Mouse (Mus musculus): ENCODE data around the gene Adamts12.

Gene Adamts12

DNA sequence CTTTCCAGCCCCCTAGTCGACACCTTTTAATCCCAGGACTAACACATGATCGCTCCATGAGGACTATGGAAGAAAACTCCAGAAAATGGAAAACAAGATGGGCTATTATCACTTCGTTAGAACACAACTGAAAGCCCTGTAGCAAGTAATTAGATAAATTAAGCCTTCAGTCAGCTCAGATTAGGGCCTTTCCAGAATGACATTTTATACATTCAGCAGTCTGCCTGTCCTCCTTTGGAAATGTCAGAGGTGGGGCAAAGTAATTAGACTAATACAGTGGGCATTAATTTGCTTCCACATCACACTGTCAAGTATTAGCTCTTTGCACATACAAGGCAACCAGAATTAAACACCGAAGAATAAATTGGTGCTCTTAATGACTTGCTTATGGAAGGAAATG is 233.4 kb downstream of the Adamts12 start:
- no peak for DNase-seq (ENCODE audit: low spot score)

DNA sequence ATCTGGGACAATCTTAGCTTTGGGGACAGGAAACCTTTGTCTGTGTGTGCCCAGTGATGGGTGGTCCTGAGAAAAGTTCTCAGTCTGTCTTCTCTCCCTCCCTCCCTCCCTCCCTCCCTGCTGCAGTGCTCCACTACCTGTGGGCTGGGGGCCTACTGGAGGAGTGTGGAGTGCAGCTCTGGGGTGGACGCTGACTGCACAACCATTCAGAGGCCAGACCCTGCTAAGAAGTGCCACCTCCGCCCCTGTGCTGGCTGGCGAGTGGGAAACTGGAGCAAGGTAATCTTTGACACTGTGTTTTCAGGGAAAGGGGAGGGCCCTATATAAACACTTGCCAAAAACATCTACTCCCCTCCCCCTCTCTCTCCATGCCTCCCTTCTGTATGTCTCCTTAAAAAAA is 252.5 kb downstream of the Adamts12 start:
- DNase-seq (ENCODE audit: low spot score) = no peak

DNA sequence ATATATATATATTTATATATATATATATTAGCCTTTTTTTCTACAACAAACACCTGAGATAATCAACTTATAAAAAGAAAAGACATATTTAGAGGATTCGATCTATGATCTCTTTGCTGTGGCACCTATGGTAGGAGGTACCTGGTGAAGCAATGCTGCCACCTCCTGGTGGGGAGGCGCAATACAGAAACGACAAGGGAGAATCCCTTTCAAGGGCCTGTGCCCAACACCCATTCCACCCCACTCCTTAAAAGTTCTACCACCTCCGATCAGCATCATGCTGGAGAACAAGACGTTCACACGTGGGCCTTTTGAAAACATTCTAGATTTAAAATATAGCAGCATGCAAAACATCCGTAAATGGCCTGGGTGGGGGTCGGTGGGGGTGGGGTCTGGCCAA is 255.9 kb downstream of the Adamts12 start:
- DNase-seq (ENCODE audit: low spot score) = peak; percentile 29

DNA sequence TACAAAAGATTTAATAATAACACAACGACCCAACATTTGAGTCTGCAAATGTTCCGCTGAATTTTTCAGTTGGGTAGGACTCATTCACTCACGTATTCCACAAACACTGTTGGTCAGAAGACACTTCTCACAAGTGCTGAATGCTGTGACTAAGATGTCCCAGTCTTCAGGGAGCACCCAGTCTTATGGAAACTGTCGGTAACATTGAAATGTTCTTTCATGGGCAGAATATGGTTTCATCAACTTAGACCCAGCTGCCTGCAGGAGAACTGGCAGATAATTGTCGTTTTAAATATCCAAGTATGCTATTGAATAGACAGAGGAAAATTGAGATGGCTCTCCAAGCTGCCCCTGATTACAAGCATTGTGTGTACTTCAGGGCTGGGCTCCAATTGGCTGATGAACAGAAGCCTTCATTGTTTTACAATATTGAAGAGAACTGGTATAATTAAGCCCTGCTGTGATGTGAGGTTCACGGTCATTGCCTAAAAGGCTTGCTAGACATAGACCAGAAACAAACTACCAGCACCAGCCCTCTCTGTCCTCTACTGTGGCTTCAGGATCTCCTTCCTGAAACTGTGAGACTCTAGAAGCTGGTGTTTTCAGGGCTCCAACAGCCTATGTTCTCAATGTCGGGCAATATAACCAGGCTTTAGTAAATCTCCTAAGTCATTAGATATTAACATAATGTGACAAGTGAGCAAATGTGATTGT is 275.0 kb downstream of the Adamts12 start:
- no peak for DNase-seq (ENCODE audit: low spot score)

DNA sequence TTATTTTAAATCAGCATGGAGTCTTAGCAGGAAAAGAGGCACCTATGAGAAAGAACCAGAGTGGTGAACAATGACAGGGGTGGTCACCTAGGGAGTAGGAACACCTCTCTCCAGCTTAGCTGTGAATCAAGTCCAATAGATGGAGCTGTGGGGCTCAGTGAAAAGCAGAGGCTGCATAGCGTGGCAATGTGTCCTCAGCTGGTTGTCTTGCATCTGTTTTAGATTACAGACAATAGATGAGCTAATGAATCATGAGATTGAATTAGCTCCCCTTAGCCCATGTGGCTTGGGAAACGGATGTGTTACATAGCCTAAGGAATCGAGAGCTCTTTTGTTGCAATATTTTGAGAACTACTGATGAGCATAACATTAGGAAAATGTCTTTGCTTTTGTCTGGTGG is 291.3 kb downstream of the Adamts12 start:
- no peak for DNase-seq (ENCODE audit: low spot score)

DNA sequence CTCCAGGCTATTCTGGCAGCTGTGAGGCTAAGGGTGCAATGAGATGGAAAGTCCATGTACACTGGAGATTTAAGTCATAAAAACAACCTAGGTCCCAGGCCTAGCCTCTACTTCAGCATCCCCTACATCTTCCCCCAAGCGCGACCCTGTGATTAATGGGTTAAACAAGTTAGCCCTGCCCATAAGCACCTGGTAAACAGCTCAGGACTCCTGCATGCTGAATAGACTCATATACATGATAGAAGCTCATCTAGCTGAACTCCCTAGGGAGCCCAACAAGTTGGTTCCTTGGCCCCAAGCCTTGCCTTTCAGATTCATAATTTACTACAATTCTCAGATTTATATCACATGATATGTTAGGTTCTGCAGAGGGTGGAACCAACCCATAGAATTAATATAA is 292.9 kb downstream of the Adamts12 start:
- no peak for DNase-seq (ENCODE audit: low spot score)

DNA sequence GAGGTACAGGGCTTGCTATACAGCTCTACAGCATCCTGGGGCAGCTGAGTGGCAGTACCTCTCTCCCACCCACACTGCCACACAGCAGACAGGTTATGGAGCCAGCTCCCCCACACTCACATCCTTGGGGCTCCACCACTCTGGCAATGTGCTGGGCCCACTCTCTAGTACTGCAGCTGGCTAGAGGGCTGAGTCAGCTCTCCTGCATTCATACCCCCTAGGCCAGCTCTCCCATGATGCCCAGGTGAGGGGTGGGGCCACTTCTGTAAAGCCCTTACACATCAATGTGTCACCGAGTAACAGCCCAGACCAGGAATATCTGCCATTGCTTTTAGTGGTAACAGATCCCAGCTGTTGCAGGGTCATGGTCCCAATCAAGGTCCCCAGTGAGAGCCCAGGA is 296.3 kb downstream of the Adamts12 start:
- DNase-seq (ENCODE audit: low spot score) = no peak

DNA sequence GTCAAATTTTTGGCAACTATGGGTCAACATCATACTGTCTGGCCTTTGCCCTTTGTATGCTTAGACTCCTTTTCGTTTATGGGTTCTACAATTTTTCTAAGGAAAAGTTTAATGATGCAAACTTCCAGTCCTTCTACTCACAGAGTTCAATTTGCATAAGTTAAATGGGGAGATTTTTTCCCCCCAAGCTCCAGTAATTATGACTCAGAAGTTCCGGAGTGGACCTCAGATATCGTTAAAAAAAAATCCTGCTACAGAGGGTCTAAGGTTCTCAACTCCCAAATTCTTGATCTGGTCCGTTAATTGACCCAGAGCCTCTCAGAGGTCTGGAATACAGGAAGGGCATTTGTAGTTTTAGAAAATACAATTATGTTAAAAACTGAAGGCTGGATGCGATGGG is 297.2 kb downstream of the Adamts12 start:
- no peak for DNase-seq (ENCODE audit: low spot score)

DNA sequence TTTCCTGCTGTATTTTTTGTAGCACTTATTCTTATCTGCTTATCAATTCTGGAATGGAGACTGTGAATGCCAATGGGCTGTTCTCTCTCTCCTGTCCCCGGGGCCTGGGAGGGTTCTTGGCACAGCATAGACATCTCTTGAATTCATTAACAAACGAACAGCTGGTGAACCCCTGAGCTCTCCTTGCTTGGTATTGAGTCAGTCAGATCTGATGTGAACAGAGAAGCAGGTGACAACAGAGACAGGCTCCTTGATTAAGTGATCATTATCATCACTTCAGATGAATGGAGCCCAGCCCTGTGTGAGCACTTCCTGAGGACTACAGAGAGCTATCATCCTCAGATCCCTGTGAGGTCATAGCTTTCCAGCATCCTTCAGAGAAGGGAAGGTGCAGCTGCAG is 299.5 kb downstream of the Adamts12 start:
- no peak for DNase-seq (ENCODE audit: low spot score)

DNA sequence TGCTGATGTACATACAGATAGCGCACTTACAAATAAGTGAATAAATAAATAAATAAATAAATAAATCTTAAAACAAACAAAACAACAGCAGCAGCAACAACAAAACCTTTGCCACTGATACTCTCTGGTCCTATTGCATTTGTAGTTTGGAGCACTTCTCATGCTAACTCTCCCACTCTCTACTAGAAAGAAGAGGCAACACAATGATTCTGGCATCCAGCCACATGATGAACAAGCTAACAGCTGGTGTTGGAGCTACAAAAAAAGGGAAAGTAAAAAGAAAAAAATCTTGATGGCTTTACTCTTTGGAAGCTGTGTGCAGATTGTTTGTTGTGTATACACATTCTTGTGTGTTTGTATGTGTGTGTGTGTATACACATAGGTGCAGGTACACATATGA is 300.2 kb downstream of the Adamts12 start:
- DNase-seq (ENCODE audit: low spot score) = no peak

DNA sequence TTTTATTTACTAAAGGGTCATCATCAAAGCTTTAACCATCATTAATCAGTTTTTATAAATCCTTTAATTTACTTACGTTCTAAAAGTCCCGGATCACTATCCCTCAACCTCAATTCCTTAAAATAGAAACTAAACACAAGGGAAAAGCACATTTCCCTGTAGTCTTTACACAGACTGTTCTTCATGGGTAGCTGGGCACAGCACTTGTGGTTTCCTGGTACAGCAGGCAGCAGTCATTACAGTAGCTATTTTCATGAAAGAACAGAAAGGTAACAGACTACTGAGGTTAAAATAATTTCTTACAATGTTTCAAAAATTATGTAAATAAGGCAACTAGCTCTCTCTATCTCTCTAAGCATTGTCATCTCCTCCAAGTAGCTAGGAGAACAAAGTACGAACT is 305.0 kb downstream of the Adamts12 start:
- no peak for DNase-seq (ENCODE audit: low spot score)

DNA sequence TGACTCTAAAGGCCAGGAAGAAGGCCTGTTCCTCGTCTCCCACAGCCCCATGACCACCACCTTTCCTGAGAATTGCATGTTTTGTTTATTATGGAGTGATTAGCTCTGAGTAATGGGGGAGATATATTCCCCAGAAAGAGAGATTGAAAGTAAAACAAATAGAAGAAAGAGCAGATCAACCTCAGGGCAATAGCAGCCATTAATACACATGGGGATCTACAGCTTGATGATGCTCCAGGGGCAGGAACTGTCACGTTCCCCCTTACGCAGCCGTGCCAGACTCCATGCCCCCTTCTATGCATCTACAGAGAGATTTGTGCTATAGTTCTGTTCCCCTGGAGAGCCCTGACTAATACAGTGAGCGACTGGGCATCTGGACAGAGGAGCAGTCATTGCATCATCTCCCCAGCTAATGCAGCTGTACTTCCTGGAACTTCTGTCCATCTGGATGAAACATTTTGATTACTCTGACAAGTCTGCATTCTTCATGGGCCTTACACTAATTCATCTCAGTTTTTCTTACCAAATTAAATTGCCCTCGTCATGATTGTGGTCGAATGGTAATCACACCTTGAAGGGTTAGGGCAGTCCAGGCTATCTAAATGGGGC is 306.0 kb downstream of the Adamts12 start:
- no peak for DNase-seq (ENCODE audit: low spot score)

DNA sequence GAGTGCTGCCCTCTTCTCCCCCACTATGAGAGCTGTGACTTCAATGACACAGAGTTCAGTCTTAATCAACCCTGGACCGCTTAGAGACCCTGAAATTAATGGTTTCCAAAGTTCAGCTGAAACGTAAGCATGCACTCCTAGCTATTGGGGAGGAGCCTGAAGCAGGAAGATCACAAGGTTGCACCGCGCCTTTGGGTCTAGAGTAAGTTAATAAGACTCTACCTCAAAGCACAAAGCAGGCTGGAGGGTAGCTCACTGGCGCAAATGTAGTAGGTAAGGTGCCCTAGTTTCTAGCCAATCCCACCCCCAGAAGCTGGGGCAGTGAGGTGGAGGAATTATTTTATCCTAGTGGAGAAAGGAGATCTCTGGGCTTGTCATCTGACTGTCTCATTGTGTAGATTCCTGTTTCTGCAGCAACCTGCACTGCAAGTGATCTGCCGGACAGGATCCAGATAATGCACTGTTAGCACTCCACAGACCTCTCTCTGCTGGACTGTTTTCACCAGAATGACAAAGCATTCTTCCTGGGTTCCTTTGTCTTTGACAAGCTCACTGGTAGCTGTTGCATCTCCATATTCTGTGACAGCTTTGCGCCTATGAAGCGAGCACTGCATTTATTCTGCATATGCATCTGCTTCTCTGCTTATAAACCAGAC is 315.0 kb downstream of the Adamts12 start:
- DNase-seq (ENCODE audit: low spot score) = no peak

DNA sequence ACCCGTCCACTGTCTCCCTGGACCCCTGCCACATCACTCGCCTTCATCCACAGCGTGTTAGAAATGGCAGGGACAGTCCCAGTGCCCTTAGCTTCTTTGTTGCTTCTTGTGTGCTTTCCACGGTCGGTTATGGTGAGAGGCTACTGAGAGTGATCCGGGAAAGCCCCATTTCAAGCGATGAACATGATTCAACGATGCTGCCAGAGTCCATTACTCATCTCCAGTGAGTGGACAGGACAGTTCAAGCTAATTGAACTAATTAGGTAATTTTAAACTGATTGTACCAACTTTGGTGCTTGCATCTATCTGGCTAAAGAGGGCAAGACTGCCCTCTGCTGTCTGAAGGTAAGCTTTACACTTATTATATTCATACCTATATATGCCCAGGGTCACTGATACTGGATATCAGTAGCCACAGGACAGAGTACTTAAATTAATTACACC is 315.5 kb downstream of the Adamts12 start:
- no peak for DNase-seq (ENCODE audit: low spot score)

DNA sequence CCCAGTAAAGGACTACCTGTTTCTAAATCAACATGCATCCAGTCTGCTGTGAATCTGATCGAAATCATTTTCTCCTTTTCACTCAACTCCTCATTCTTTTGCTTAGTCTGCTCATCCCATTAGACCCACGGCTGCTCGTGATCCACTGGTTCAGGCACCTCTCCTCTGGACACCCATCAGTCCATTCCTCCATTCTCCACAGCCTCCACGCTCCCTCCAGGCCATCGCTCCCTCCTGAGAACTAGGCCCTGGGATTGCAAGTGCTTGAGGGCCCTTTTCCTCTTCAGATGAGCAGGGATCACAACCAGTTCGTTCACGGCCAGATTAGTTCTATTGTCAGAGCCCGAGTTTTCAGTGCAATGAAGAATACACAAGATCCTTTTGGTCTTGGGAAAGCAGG is 316.0 kb downstream of the Adamts12 start:
- no peak for DNase-seq (ENCODE audit: low spot score)

DNA sequence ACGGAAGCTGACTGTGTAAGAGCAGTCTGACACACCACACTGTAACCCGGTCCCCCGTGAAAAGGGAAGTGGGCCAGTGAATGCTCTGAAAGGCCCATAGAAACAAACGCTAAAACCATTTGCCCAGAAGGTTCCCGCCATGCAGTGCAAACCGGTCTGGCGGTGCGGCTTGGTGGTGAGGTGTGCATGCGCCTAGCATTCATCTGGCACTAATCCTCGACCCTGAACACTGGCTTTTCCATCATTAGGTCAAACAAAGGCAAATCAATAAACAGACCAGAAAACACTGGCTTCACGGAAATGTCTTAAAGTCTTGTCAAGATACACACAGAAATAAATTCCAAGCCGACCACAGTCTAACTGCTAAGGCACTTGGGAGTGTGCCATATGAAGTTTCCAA is 318.0 kb downstream of the Adamts12 start:
- no peak for DNase-seq (ENCODE audit: low spot score)

DNA sequence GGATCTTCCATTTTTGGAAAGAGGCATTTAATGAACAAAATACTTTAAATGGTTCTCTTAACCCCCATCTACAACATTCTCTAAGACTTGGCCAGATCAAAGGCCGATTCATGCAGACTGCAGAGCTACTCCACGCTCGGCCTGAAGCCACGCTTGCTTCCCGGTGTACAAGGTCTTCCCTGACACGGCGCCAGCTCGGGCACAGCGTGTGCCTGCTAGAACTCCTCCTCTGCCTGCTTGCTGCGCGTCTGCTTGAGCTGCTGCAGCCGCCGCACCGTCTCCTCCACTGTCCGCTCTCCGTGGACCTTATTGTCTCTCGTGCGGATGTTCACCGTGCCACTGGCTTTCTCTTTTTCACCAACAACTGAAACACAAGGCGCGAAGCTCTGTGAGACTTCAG is 319.2 kb downstream of the Adamts12 start:
- no peak for DNase-seq (ENCODE audit: low spot score)

DNA sequence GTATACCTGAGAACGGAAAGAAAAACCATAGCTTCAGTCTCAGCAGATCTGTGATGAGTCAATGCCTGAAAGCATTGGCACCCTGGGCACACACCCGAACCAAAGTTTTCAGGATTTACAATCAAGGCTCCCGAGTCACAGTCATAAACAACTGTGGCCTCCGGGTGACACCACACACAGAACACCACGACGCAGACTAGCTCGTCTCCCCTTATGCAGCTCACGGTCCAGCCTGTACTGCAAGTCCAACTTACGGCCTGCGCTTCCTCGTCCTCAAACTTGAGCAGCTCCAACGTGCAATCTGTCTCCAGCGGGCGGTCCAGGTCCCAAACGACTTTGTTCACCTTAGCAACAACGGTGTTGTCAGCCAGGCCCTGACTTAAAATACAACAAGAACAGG is 328.3 kb downstream of the Adamts12 start:
- no peak for DNase-seq (ENCODE audit: low spot score)

DNA sequence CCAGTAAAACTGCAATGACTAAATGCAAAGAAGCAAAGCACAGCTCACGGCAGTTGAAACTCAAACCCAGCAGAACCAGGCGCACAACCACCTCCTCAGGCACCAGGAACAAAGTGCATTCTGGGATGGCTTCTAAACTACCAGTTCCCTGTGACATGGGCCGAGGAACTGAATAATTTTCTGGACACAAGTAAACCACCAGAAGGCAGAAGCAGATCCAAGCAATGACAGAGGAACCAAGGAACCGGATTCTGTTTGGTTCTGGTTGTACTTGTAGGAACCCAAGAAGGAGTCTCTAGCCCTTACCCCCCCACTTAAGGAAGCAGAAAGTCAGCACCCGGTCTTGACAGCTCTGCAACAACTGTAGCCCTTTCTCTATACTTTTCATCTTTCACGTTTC is 331.8 kb downstream of the Adamts12 start:
- no peak for DNase-seq (ENCODE audit: low spot score)

Measured in urinary bladder, postnatal 10 days (tissue).